Mouse (Mus musculus): ENCODE measurements at regions not wholly inside any gene's neighbourhood (a gene's known extent, or its start where the extent isn't known, plus 50 kb on each side); places are given as distances from the start of the nearest gene placed in this dataset.

DNA sequence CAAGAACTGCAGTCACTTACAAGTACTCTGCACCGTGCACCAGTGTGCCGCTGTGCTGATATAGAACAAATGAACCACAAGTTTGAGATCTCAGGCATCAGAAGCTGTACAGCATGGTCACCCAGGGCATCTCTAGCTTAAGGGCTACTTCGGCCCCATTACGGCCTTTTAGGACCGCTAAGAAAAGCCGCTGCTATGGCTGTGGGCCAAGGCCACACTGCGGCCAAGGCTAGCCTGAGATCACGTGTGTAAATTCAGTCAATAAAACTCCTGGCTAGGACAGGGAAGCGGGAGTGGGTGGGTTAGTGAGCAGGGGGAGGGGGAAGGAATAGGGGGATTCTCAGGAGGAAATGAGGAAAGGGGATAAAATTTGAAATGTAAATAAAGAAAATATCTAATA lies 50.9 kb upstream of the Atp12a start:
- Histone ChIP-seq H3K4me1 (replicated peaks; ENCODE audit: control insufficient read depth, insufficient read depth, low read length) (no peaks in the 10 kb centered on the region), H3K9ac (ENCODE audit: low read depth, low read length) (no peak overlapping the region), H3K27me3 (replicated peaks; ENCODE audit: control insufficient read depth, insufficient read depth, low read length) (no peaks in the 10 kb centered on the region), H3K9me3 (ENCODE audit: control insufficient read depth, low read length) (no peaks in the 10 kb centered on the region), H3K4me2 (no peak overlapping the region), H3K27ac (ENCODE audit: low read depth, low read length) (no peak overlapping the region), H3K36me3 (ENCODE audit: control insufficient read depth, insufficient read depth, low read length) (no peaks in the 10 kb centered on the region), H3K4me3 (ENCODE audit: low read depth, low read length) (no peak overlapping the region)
- WGBS, result 80% methylated on average over 9 of the region's 9 CpGs
- ATAC-seq (replicated peaks; ENCODE audit: low FRiP score) (no peak), DNase-seq (ENCODE audit: low spot score) (no peak)

DNA sequence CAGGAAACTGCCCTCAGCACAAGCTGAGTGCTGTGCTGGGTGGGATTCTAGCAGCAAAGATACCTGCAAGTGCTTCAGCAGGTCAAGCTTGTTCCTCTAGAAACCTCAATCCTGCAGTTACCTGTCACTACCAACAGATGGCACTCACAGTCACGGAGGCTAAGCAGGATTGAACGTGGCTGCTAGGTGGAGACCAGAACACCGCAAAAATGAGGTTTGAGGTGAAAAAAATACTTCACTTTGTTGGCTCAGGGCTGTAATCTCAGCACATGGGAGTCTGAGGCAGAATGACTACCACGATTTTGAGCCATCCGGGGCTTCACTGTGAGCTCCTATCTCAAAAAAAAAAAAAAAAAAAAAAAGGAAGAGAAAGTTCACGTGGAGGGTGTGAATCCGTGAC lies 50.4 kb upstream of the Atp12a start:
- no peak for ATAC-seq (replicated peaks; ENCODE audit: low FRiP score)
- Histone ChIP-seq H3K4me3 (ENCODE audit: low read depth, low read length) (no peak overlapping the region), H3K27ac (ENCODE audit: low read depth, low read length) (no peak overlapping the region), H3K9ac (ENCODE audit: low read depth, low read length) (no peak overlapping the region), H3K36me3 (ENCODE audit: control insufficient read depth, insufficient read depth, low read length) (no peaks in the 10 kb centered on the region), H3K27me3 (replicated peaks; ENCODE audit: control insufficient read depth, insufficient read depth, low read length) (no peaks in the 10 kb centered on the region), H3K9me3 (ENCODE audit: control insufficient read depth, low read length) (no peaks in the 10 kb centered on the region), H3K4me2 (peak overlapping the region; percentile 19; the same call in 1 of the 2 replicates), H3K4me1 (replicated peaks; ENCODE audit: control insufficient read depth, insufficient read depth, low read length) (no peaks in the 10 kb centered on the region)
- no peak for DNase-seq (ENCODE audit: low spot score)
- 30% methylated on average over 7 of the region's 7 CpGs for WGBS

All from liver, embryonic 11.5 days (tissue).